Mouse (Mus musculus) erythroblast, embryonic 14.5 days (primary cell): ENCODE data around the gene Ahcyl1.

Source experiments
- GATA1 ChIP-seq: IDR thresholded peaks from 2 replicates; pipeline ENCODE4 v1.6.1; 2012; ENCODE audit warnings: low read length, inconsistent platforms, mixed read lengths
- TAL1 ChIP-seq: IDR thresholded peaks from 3 replicates; pipeline ENCODE4 v1.6.1; 2012; ENCODE audit warnings: low read length, inconsistent platforms, mixed read lengths

DNA sequence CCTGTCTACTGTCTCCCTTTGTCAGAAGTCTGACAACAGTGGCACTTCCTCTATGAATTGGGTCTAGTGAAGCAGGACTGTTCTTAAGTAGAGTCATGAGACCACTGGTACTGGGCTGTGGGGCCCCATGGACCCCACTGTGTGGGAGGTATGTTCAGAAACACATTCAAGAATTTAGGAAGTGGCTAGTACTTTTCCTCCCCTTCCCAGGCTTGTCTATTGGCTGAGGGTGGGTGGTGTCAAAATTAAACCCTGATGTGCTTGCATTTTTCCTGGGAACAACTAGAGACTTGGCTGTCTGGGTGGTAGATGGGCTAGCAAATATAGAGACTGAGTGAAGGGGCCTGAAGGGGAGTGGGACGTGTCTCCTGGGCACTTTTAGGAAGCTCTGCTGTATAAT lies 32.1 kb upstream of the Ahcyl1 start:
- TF ChIP-seq GATA1 (no peak), TAL1 (no peak)
